Mouse (Mus musculus): ENCODE results near the gene Abcb6. TPM values are rescaled to one million over a fixed set of nuclear protein-coding genes. Genes with fewer than 3 reads are reported as not detected.

Abcb6 gene
- total RNA-seq, 2 experiments from 2014 or later, result 47.4 to 48.1 TPM

DNA sequence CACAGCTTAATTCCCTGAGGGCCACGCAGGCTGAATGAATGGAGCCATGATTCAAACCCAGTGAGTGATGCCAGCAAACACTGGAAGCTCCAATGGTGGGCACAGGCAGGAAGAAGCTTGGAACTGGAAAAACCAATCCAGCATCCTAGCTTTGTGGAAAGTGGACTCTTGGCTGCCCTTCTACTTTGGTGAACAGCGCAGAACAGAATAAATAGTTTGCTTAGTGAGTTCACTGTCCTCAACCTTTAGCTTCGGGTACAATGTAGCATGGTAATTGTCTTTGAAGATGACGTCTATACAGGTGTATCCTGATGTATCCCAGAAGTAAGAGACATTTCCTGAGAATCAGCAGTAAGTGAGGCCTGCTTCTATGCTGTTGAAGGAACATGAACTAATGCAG is 31.5 kb downstream of the Abcb6 start:
- intact Hi-C loops (cut with DNase I), result no loop called here
- DNase-seq, result no peak

DNA sequence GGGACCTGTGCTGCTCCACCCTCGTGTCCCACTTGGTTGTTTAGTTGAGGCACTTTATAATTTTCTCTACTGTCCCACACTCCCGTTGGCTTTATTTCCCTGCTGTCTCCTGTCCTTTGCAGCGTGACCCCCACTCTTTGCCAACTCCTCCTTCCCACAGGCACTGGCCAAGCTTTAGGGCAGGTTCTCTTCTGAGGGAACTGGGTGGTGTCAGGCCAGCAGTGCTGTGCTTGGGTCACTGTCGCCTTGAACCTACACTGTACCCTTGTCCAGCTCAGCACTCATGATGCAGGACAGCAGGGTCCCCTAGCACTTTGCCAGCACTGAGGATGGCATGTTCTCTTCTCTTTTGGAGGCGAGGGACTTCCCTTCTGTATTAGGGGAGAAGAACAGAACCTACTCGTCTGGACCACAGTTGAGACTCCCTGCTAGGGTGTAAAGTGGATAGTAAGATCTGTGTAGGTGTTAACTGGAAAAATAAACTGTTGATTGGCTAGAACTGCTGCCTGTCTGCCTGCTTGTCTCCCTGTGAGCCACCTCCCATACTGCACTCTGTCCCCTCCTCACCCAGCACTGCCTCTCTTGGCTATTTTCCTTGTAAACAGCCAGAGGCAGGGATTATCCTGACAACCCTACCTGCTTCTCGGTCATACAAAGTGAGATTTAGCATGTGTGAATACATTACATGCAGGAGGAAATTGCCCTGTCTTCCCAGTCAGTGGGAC is 32.6 kb downstream of the Abcb6 start:
- intact Hi-C loops (cut with DNase I), result no loop called here
- no peak for DNase-seq

DNA sequence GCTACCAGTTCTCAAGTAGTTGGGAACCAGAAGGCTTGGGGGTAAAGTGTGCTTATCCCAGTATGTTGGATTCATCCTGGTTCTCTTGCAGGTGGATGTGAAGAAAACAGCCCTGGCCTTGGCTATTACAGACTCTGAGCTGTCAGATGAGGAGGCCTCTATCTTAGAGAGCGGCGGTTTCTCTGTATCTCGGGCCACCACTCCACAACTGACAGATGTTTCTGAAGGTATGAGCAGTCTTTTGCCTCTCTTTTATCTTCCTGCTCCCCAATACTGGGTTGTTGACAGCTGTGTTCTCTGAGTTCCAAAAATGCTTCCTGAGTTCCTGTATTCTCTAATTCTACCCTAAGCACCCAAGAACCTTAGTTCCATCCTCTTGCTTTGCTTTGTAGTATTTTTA is 34.6 kb downstream of the Abcb6 start:
- DNase-seq, result no peak
- intact Hi-C loops (cut with DNase I), result no loop called here

DNA sequence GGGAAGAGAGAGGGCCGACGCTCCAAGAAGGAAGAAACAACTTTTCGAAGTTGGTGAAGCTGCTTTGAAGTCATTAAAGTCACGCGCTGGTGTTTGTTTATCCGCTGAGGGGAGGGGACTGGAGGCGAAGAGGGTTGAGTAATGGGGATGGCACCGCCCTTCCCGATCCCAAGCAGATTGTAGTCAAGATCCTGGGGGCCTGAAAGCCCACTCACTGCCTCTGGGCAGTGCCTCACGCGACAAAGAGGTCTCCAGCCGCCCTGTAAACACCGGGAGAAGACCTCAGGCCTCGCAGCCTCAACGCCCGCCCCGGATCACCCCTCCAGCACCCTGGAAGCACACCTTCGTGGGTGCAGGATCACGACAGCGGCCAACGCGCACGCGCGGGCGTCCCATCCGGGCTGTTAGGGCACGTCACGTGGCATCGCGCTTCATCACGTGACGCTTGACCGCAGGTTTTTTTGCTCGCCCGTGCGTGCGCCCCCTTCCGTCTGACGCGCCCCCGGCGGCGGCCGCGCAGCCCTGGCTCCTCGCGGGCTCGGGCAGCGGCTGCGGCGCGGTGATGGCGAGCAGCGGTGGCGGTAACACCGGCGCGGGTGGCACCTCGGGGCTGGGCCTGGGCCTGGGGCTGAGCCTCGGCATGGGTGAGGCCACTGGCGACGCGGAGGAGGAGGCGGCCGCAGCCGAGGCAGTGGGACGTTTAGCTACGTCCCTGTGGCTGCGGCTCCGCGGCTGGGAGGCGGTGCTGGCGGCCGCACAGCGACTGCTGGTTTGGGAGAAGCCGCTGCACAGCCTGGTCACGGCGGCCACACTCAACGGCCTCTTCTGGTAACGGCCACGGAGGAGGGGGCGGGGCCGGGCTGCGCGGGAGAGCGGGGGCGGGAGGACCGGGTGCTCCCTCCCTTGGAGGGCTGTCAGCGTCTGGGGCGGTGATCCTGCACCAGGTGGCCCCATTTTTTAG is 37.6 kb downstream of the Abcb6 start, which contains the start of the genes Cnppd1 and Retreg2:
Cnppd1 (minus strand) TSS at position 411 of the 961 bp plus-strand sequence.
Retreg2 (plus strand) TSS at position 478 of the 961 bp plus-strand sequence.
- intact Hi-C loops (cut with DNase I), result no loop called here
- DNase-seq, result peak; percentile 97

DNA sequence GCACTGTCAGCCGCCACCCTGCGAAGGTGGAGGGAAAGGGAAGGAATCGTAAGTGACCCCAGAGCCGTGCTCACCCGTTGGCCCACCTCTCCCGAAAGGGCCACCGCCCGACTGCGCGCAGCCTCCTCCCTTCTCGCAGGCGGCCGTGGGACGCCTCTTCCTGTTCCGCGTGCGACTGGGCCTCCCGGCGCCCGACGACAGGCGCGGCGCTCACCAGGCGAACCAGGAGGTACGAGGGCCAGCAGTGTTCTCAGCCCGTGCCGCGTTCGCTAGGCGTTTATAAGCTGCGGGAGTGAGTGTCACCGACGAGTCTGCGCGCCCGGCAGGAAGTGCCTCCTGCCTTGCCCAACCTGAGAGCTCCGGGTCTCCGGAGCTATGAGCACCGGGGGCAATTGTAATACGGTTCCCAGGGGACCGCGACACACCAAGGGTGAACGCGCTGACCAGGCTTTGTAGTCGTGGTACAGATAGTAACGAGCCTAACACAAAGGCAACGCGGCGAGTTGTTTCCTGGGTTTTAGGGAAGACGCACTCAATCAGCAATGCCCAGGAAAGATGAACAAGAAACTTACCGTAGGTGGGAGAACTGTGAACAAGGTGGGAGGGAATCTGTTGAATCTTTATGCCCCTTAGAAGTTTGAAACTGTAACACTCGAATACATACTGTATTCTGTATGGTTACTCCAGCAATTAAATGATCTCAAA is 38.6 kb downstream of the Abcb6 start:
- intact Hi-C loops (cut with DNase I), result no loop called here
- peak; percentile 32 for DNase-seq

DNA sequence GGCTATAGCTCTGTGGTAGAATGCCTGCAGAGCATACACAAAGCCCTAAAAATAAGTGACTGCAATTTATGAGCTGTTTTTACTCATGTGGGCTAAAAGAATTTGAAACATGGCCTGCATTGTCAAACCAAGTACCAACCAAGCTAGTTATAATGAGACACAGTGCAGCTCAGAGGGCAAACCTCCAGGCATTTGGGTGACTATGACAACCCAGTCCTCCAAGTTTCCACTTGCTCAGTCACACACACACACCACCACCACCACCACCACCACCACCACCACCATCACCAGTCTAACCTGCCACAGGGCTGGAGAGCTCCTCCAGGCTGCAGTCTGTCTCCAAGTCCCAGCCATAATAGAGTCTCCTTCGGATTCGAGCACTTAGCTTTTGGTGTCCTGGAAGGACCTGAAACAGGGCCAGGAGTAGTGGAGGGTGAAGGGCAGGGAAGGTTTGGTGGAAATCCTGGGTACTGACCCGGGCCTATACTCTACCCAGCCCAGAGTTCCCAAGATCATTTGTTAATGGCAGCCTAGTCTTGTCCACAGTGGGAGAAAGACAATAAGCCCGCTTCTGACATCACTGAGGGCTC is 39.5 kb downstream of the Abcb6 start:
- DNase-seq, result no peak
- intact Hi-C loops (cut with DNase I), result no loop called here

DNA sequence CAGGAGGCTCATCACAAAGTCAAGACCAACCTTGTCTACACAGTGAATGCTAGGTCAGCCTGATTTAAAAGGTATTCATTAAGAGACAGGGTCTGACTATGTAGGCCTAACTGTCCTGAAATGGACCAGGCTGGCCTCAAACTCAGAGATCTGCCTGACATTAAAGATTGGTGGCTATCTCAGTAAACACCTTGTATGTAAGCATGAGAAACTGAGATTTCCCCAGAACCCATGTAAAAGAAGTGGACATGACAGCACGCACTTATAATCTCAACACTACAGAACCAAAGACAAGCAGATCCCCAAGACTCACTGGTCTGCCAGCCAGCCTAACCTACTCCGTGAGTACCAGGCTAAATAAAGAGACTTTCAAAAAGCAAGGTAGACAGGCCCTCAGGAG is 41.7 kb downstream of the Abcb6 start:
- intact Hi-C loops (cut with DNase I), result no loop called here
- no peak for DNase-seq

DNA sequence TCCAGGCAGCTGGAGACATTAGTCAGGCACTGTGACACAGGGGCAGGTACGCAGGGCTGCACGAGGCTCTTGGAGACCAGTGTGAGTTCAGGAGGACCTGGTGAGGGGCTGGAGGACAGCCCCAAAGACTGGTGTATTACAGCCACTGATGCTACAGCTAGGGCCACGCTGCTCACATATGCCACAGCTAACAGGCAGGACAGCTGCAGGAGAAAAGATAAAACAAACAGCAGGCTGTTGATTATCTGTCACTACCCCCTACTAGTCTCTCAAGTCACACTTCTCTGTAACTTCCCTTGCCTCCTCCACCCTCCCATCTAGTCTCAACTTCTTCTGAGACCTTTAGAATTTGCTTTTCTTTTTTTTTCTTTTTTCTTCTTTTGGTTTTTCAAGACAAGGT is 43.5 kb downstream of the Abcb6 start:
- no peak for DNase-seq
- intact Hi-C loops (cut with DNase I), result no loop called here

DNA sequence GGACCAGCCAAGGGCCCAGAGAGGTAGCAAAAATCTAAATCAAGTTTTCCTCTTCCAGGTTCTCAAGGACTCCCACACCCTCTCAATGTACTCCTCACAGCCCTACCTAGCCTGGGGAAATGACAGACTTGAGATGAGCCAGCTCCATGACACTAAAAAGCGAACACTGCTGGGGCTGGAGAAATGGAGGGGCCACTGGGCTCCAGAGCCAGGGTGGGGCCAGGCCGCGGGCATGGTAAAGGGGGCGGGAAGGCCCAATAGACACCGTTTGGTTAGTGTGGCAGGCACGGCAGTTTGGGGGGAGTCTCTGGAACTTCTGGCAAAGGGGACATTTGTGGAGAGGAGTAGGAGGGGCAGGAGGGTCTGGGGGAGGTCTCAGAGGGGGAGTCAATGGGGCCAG is 43.9 kb downstream of the Abcb6 start:
- no peak for DNase-seq
- intact Hi-C loops (cut with DNase I), result no loop called here

DNA sequence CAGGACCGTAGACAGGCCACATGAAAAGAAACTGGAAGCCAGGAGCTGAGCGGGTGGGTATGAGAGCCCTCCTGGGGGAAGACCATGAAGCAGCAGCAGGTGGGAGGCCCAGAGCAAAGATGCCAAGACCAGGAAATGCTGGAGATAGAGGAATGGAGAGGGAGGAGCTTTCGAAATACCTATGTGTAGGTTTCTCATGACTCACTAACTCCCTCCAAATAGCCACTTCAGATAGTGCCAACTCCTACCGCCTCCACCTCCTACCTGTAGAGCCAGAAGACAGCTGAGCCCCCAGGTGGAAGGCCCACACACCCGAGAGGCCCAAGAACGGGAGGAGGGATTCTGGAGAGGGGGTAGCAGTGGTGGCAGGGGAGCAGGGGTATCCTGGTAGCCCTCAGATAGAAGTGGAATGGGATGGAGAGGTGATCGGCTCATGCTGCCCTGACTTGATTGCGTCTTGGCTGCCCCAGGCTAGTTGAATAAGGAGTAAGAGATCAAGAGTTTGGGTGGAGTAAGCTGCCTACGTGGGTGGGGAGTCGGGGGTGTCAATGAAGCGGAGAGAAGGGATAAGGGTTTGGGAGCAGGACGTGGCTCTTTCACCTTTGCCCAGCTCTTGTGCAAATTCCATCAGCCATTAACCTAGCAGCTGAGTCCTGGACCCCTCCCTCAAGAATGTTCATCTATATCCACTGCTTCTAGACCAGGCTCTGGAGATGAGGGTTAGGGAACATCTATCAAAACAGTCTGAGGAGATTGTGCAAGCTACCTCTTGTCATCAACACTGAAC is 46.6 kb downstream of the Abcb6 start, which contains the start of gene Slc23a3:
Slc23a3 (minus strand) TSS at position 470 of the 787 bp plus-strand sequence.
- no peak for DNase-seq
- intact Hi-C loops (cut with DNase I), result no loop called here

DNA sequence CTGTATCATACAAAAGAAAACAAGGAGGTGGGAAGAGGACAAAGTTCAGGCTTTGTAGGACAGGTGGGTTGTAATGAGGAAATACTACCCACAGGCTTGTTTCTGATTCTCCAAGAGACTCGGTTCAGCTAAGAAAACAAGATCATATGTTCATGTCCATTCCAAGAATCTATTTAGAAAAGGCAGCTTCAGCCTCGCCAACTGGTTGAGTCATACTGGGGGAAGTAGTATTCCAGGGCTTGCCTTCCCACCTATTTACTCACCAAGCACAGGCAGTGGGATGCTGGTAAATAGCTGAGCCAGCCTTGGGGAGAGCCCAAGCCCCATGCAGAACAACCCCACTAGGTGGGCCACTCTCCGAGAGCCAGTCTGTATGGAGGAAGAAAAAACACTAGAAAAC is 51.6 kb downstream of the Abcb6 start:
- no peak for DNase-seq
- intact Hi-C loops (cut with DNase I), result no loop called here

DNA sequence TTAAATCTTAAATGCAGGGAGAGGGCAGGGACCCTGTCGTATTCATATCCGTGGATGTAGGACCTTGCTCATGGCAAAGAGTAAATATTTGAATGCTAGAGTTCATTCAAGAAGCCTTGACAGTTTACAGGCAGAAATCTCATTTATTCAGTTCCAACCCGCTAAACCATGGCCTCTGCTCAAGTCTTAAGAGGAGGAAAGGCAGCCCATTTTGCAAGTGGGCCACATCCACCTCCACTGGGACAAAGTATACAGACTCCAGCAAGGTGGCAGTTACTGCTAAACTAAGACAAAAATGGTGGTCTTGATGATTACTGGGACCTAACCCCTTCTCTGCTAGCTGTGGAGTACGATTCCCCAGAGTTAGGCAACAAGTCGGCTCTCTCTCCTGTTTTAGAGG is 54.8 kb downstream of the Abcb6 start:
- intact Hi-C loops (cut with DNase I), result no loop called here
- DNase-seq, result no peak

DNA sequence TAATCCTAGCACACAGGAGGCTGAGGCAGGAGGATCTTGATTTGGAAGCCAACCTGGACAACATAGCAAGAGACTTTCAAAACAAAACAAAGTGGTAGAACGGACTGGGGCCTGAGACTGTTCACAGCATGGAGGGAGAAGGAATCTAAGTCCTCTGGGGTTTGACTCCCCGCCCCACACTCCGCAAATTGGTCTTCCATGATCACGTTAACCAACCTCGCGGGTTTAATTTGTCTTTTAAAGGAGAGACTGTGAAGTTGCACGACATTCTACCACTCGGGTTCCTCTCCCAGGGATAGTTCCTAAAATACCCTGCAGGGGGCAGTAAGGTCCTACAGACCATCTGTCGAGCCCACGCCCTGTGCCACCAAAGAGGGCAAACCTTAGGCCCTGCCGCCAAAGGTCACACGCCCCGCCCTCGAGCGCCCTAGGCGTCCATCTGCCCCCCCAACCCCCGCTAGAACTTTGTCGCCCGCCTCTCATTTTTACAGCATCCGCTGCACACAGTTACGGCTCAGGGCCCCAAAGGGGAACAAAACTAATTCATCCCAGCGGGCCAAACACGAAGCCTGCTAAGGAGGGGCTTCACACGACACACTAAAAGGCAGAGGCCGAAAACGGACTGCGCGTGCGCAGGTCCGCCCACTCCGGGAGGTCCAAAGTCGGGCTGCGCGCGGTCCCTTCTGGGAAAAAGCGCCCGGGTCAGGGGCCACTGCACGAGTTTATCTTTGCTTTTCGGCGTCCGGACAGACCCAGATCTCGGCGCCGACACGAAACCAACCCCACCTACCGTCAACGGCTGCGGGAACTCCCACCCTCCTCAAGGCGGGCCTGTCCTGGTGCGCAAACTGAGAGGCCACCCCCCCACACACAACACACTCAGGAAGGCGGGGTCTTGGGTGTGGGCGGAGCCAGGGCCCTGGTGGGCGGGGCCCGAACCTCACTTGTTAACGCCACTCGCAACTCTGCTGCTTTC is 55.6 kb downstream of the Abcb6 start, which contains the start of gene Nhej1:
Nhej1 (minus strand) TSS at position 855 of the 976 bp plus-strand sequence.
- DNase-seq, result peak; percentile 94
- intact Hi-C loops (cut with DNase I), result no loop called here

DNA sequence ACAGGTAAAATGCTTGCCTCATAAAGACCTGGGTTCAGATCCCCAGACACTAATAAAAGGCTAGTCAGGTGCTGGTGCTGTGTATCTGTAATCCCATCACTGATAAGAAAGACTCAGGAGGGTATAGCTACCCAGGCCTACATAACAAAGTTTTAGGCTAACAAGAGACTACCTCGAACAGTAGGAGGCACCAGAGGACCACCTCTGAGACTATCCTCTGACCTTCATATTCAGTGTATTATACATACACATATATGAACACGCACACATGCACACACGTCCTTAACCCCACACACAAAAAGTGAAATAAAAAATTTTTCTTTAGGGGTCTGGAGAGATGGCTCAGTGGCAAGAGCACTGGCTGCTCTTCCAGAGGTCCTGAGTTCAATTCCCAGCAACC is 58.0 kb downstream of the Abcb6 start:
- intact Hi-C loops (cut with DNase I), result no loop called here
- no peak for DNase-seq

Small RNA genes lying within 50 kb of the gene (microRNA-seq; reads per million reads assigned to microRNA genes)
- gene Gm27943, result not detected

Other genes starting within 250 kb of the Abcb6 start
- 1 to 10 TPM; 1.5 to 1.8 TPM for gene Cfap65, start 244.8 kb downstream of the Abcb6 start, total RNA-seq (2021)
- under 1 TPM; 0.28 to 0.40 TPM for gene Ihh, start 228.7 kb downstream of the Abcb6 start, total RNA-seq (2021)
- gene Nhej1, start 55.2 kb downstream of the Abcb6 start, total RNA-seq (2021), result 1 to 10 TPM; 2.3 to 2.5 TPM
- not detected for gene Slc23a3, start 46.5 kb downstream of the Abcb6 start, total RNA-seq (2021)
- 10 to 100 TPM; 37.7 to 44.4 TPM for gene Cnppd1, start 37.7 kb downstream of the Abcb6 start, total RNA-seq (2021)
- 100 to 1,000 TPM; 122 to 123 TPM for gene Retreg2, start 37.6 kb downstream of the Abcb6 start, total RNA-seq (2021)
- 10 to 100 TPM; 19.2 to 21.4 TPM for gene Zfand2b, start 11.7 kb downstream of the Abcb6 start, total RNA-seq (2021)
- gene Ankzf1, start 11.8 kb upstream of the Abcb6 start, total RNA-seq (2021), result 10 to 100 TPM; 12.7 to 18.1 TPM
- gene Atg9a, start 11.8 kb upstream of the Abcb6 start, total RNA-seq (2021), result 10 to 100 TPM; 62.7 to 75.7 TPM
- 10 to 100 TPM; 24.3 to 25.3 TPM for gene Glb1l, start 30.4 kb upstream of the Abcb6 start, total RNA-seq (2021)
- gene Stk16, start 30.4 kb upstream of the Abcb6 start, total RNA-seq (2021), result 100 to 1,000 TPM; 101 to 119 TPM
- gene Tuba4a, start 39.5 kb upstream of the Abcb6 start, total RNA-seq (2021), result 100 to 1,000 TPM; 101 to 111 TPM
- not detected for gene A630095N17Rik, start 51.7 kb upstream of the Abcb6 start, total RNA-seq (2021)
- gene Dnajb2, start 56.0 kb upstream of the Abcb6 start, total RNA-seq (2021), result 10 to 100 TPM; 54.7 to 61.3 TPM
- gene Ptprn, start 84.1 kb upstream of the Abcb6 start, total RNA-seq (2021), result 100 to 1,000 TPM; 101 to 122 TPM
- gene Resp18, start 98.0 kb upstream of the Abcb6 start, total RNA-seq (2021), result 10 to 100 TPM; 29.3 to 58.0 TPM
- 10 to 100 TPM; 87.9 to 96.9 TPM for gene Dnpep, start 137.6 kb upstream of the Abcb6 start, total RNA-seq (2021)
- gene Des, start 179.9 kb upstream of the Abcb6 start, total RNA-seq (2021), result 1 to 10 TPM; 1.6 to 2.5 TPM
- 100 to 1,000 TPM; 131 to 143 TPM for gene Speg, start 194.9 kb upstream of the Abcb6 start, total RNA-seq (2021)

All from left cerebral cortex, postnatal 4 days (tissue).